Mouse (Mus musculus): ENCODE measurements around the gene Mid1. TPM values are rescaled to one million over a fixed set of nuclear protein-coding genes. Genes with fewer than 3 reads are reported as not detected.
"Not testable (repeated sequence)": the region's sequence is repeated elsewhere in the genome, so short reads cannot be mapped to it uniquely, and the experiment has no call there.

Gene Mid1
- polyA plus RNA-seq, 1 experiment from 2014 or later, result 22.3 TPM

DNA sequence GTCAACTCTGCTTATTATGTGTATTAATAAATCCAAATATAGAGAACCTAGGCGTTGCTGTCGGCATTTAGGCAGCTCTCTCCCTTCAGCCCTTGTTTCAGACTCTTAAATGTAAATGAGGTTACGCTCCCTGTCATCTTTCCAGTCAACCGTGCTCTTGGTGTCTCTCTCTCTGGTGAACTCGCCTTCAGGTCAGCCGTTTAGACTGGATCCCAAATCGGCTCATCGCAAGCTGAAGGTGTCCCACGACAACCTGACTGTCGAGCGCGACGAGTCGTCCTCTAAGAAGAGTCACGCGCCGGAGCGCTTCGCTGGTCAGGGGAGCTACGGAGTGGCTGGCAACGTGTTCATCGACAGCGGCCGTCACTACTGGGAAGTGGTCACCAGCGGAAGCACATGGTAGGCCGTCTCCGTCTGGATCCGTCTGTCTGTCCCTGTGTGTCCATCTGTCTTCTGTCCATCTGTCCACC, 302.4 kb downstream of the Mid1 start:
- not testable (repeated sequence) for H3K4me3 ChIP-seq; H3K27ac ChIP-seq; H3K27me3 ChIP-seq (ENCODE audit: poor library complexity, severe bottlenecking); H3K4me1 ChIP-seq; DNase-seq (ENCODE audit: extremely low spot score, low spot score)
- Histone ChIP-seq H3K9me3 (peaks cover 73% of the 10 kb centered on the region), H3K36me3 (replicated peaks) (peaks cover 71% of the 10 kb centered on the region)
- WGBS, result 88% methylated on average over 28 of the region's 28 CpGs

DNA sequence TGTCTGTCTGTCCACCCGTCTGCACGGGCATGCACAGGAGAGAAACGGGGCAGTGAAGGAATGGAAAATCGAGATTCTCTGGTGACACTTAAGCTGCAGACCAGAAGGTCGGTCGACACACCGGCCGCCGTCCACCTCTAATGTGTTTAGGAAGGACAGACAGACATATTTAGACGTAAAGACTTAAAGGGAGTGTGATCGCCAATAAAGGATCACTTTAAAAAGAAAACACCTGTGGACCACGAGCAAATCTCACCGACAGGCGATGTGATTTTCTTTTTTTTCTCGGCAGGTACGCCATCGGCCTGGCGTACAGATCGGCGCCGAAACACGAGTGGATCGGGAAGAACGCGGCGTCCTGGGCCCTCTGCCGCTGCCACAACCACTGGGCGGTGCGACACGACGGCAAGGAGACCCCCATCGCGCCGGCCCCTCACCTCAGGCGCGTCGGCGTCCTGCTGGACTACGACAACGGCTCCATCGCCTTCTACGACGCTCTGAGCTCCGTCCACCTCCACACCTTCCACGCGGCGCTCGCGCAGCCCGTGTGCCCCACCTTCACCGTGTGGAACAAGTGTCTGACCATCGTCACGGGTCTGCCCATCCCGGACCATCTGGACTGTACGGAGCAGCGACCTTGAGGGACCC, 303.7 kb downstream of the Mid1 start:
- 93% methylated on average over 56 of the region's 56 CpGs for WGBS
- Histone ChIP-seq H3K9me3 (peaks cover 60% of the 10 kb centered on the region), H3K36me3 (replicated peaks) (peaks cover 58% of the 10 kb centered on the region)
- not testable (repeated sequence) for DNase-seq (ENCODE audit: extremely low spot score, low spot score); H3K4me1 ChIP-seq; H3K4me3 ChIP-seq; H3K27me3 ChIP-seq (ENCODE audit: poor library complexity, severe bottlenecking); H3K27ac ChIP-seq

DNA sequence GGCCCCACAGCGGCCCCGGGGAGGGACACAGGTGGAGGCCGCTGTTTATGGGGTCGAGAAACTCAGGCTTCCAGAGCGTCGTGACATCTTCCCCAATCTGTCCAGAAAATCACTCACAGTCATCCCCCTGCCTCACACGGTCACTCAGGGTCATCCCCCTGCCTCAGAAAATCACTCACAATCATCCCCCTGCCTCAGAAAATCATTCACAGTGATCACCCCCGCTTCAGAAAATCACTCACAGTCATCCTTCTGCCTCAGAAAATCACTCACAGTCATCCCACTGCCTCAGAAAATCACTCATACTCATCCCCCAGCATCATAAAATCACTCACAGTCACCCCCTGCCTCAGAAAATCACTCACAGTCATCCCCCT, 304.2 kb downstream of the Mid1 start:
- DNase-seq (ENCODE audit: extremely low spot score, low spot score), result peak; percentile 65
- Histone ChIP-seq H3K9me3 (peaks cover 55% of the 10 kb centered on the region), H3K36me3 (replicated peaks) (peaks cover 53% of the 10 kb centered on the region)
- not testable (repeated sequence) for H3K4me1 ChIP-seq; H3K27me3 ChIP-seq (ENCODE audit: poor library complexity, severe bottlenecking); H3K27ac ChIP-seq; H3K4me3 ChIP-seq
- 86% methylated on average over 8 of the region's 8 CpGs for WGBS

DNA sequence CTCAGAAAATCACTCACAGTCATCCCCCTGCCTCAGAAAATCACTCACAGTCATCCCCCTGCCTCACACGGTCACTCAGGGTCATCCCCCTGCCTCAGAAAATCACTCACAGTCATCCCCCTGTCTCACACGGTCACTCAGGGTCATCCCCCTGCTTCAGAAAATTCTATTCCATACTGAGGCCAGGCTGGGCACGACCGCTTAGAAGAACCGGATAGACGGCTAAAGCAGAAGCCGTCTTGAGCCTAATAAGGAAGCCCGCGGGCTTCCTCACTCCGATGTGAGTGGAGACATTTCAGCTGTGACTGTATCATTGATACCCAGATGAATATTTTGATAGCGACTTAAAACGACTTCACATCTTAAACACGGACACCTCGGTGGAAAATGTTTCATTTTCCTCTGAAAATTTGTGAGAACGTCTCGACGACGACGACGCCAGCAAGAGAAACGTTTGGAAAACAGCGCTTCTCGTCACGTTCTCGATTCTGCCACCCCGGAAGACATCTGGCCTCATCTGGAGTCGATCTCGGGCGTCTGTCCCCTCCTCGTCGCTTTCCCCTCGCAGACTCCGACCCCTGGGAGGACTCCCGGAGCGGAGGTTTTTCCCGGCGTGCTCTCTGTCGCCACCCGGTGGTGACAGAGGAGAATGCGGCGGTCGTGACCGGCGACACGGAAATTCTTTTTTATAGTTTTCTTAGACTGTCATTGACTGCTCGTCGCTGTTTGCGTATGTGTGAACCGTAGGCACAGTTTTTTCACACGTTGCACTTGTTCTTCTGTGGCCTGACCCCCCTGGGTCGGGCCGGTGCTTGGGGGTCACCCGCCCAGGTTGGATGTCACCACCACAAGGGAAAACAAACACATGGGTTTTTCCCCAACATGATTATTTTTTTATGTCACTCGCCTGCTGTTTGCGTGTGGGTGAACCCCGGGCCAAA, 305.0 kb downstream of the Mid1 start:
- H3K27ac ChIP-seq; H3K4me3 ChIP-seq; DNase-seq (ENCODE audit: extremely low spot score, low spot score); H3K4me1 ChIP-seq; H3K27me3 ChIP-seq (ENCODE audit: poor library complexity, severe bottlenecking): not testable (repeated sequence)
- Histone ChIP-seq H3K36me3 (replicated peaks) (peaks cover 46% of the 10 kb centered on the region), H3K9me3 (peaks cover 47% of the 10 kb centered on the region)
- WGBS, result 80% methylated on average over 56 of the region's 56 CpGs

DNA sequence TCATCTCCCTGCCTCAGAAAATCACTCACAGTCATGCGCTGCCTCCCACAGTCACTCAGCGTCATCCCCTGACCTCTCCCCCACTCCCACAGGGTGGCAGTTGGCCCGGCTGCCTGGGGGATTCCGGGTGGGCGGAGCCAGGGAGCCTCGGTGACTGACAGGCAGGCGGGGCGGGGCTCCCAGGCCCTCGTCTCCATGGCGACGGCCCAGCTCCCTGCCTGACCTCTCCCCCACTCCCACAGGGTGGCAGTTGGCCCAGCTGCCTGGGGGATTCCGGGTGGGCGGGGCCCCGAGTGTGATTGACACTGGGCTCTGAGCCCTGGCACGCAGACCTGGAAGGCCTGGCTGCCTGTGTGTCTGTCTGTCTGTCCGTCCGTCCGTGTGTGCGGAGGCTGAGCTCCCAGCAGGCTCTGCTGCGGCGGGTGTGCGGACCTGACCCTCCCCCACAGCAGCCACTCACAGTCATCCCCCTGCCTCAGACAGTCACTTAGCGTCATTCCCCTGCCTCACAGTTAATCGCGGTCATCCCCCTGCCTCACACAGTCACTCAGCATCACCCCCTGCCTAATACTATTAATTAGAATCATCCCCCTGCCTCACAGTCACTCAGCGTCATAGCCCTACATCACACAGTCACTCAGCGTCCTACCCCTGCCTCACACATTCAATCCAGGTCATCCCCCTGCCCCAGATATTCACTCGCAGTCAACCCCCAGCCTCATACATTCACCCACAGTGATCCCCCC, 306.3 kb downstream of the Mid1 start:
- H3K27me3 ChIP-seq (ENCODE audit: poor library complexity, severe bottlenecking); H3K4me3 ChIP-seq; H3K4me1 ChIP-seq; DNase-seq (ENCODE audit: extremely low spot score, low spot score); H3K27ac ChIP-seq: not testable (repeated sequence)
- 12% methylated on average over 16 of the region's 28 CpGs for WGBS
- Histone ChIP-seq H3K9me3 (peaks cover 38% of the 10 kb centered on the region), H3K36me3 (replicated peaks) (peaks cover 36% of the 10 kb centered on the region)

DNA sequence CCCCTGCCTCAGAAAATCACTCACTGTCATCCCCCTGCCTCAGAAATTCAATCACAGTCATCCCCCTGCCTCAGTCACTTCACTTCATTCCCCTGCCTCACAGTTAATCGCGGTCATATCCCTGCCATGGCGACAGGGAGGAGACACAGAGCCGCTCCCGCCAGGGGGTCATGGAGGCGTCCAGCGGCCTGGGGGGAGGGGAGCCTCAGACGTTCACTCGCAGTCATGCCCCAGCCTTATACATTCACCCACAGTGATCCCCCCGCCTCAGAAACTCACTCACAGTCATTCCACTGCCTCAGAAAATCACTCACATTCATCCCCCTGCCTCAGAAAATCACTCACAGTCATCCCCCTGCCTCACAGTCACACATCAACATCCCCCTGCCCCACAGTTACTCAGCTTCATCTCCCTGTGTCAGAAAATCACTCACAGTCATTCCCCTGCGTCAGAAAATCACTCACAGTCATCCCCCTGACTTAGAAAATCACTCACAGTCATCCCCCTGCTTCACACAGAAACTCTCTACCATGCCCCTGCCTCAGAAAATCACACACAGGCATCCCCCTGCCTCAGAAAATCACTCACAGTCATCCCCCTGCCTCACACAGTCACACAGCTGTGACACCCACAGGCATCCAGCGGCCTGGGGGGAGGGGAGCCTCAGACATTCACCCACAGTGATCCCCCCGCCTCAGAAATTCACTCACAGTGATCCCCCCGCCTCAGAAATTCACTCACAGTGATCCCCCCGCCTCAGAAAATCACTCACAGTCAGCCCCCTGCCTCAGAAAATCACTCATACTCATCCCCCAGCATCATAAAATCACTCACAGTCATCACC, 307.3 kb downstream of the Mid1 start:
- DNase-seq (ENCODE audit: extremely low spot score, low spot score), result peak; percentile 13
- 13% methylated on average over 9 of the region's 15 CpGs for WGBS

DNA sequence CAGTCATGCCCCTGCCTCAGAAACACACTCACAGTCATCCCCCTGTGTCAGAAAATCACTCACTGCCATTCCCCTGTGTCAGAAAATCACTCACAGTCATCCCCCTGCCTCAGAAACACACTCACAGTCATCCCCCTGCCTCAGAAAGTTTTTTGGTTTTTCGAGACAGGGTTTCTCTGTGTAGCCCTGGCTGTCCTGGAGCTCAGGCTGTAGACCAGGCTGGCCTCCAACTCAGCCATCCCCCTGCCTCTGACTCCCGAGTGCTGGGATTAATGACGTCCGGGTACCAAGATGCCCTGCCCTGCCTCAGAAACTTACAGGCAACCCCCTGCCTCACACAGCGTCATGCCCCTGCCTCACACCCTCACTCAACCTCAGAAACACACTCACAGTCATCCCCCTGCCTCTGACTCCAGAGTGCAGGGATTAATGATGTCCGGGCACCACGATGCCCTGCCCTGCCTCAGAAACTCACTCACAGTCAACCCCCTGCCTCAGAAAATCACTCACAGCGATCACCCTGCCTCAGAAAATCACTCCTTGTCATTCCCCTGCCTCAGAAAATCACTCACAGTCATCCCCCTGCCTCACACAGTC, 308.1 kb downstream of the Mid1 start:
- H3K4me1 ChIP-seq; H3K27me3 ChIP-seq (ENCODE audit: poor library complexity, severe bottlenecking); H3K4me3 ChIP-seq; H3K27ac ChIP-seq: not testable (repeated sequence)
- 46% methylated on average over 4 of the region's 8 CpGs for WGBS
- peak; percentile 13 for DNase-seq (ENCODE audit: extremely low spot score, low spot score)
- peaks cover 25% of the 10 kb centered on the region for H3K9me3 ChIP-seq
- peaks cover 25% of the 10 kb centered on the region for H3K36me3 ChIP-seq (replicated peaks)

More for the DNA sequence above, 307.3 kb downstream of the Mid1 start:
- H3K4me3 ChIP-seq; H3K4me1 ChIP-seq; H3K27me3 ChIP-seq (ENCODE audit: poor library complexity, severe bottlenecking); H3K27ac ChIP-seq: not testable (repeated sequence)
- peaks cover 29% of the 10 kb centered on the region for H3K36me3 ChIP-seq (replicated peaks)
- peaks cover 29% of the 10 kb centered on the region for H3K9me3 ChIP-seq

DNA sequence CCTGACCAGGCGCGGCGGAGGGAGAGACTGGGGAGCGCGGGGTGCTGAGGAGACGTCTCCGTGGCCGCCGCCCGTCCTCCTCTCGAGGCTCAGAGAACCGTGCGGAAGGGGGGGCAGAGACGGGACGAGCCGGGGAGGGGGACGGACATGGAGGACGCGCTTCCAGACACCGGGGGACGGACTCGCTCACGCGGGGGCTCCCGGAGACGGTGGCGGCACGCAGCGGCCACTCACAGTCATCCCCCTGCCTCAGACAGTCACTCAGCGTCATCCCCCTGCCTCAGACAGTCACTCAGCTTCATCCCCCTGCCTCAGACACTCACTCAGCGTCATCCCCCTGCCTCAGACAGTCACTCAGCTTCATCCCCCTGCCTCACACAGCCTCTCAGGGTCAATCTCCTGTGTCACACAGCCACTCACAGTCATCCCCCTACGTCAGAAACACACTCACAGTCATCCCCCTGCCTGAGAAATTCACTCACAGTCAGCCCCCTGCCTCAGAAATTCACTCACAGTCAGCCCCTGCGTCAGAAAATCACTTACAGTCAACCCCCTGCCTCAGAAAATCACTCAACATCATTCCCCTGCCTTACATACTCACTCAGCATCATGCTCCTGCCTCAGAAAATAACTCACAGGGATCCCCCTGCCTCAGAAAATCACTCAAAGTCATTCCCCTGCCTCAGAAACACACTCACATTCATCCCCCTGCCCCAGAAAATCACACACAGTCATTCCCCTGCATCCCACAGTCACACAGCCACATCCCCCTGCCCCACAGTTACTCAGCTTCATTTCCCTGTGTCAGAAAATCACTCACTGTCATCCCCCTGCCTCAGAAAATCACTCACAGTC, 309.2 kb downstream of the Mid1 start:
- not testable (repeated sequence) for H3K27ac ChIP-seq; H3K4me1 ChIP-seq; H3K27me3 ChIP-seq (ENCODE audit: poor library complexity, severe bottlenecking); DNase-seq (ENCODE audit: extremely low spot score, low spot score); H3K4me3 ChIP-seq
- Histone ChIP-seq H3K36me3 (replicated peaks) (peaks cover 15% of the 10 kb centered on the region), H3K9me3 (peaks cover 17% of the 10 kb centered on the region)
- 25% methylated on average over 3 of the region's 33 CpGs for WGBS

DNA sequence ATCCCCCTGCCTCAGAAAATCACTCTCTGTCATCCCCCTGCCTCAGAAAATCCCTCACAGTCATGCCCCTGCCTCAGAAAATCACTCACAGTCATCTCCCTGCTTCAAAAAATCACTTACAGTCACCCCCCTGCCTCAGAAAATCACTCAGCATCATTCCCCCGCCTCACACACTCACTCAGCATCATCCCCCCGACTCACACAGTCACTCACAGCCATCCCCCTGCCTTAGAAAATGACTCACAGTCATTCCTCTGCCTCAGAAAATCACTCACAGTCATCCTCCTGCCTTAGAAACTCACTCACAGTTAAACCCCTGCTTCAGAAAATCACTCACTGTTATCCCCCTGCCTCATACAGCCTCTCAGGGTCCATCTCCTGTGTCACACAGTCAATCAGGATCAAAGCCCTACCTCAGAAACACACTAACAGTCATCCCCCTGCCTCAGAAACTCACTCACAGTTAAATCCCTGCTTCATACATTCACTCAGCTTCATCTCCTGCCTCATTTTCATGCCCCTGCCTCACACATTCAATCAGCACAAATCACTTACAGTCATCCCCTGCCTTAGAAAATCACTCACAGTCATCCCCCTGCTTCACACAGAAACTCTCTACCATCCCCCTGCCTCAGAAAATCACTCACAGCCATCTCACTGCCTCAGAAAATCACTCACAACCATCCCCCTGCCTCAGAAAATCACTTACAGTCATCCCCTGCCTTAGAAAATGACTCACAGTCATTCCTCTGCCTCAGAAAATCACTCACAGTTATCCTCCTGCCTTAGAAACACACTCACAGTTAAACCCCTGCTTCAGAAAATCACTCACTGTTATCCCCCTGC, 310.1 kb downstream of the Mid1 start:
- DNase-seq (ENCODE audit: extremely low spot score, low spot score); H3K27me3 ChIP-seq (ENCODE audit: poor library complexity, severe bottlenecking); H3K9me3 ChIP-seq; H3K4me1 ChIP-seq; H3K36me3 ChIP-seq (replicated peaks); H3K27ac ChIP-seq; H3K4me3 ChIP-seq: not testable (repeated sequence)
- WGBS, result 26% methylated on average over 2 of the region's 2 CpGs

DNA sequence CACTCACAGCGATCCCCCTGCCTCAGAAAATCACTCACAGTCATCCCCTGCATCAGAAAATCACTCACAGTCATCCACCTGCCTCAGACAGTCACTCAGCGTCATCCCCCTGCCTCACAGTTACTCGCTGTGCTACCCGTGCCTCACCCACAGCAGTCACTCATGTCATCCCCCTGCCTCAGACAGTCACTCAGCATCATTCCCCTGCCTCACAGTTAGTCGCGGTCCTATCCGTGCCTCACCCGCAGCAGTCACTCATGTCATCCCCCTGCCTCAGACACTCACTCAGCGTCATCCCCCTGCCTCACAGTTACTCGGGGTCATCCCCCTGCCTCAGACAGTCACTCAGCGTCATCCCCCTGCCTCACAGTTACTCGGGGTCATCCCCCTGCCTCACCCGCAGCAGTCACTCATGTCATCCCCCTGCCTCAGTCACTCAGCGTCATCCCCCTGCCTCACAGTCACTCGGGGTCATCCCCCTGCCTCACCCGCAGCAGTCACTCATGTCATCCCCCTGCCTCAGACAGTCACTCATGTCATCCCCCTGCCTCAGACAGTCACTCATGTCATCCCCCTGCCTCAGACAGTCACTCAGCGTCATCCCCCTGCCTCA, 311.0 kb downstream of the Mid1 start:
- not testable (repeated sequence) for H3K4me1 ChIP-seq; H3K27ac ChIP-seq; DNase-seq (ENCODE audit: extremely low spot score, low spot score); H3K4me3 ChIP-seq; H3K9me3 ChIP-seq; H3K36me3 ChIP-seq (replicated peaks); H3K27me3 ChIP-seq (ENCODE audit: poor library complexity, severe bottlenecking)
- WGBS, result no CpG with 5 or more reads among the region's 17 CpGs

Data from forebrain, embryonic 10.5 days (tissue).